Mouse (Mus musculus) bone marrow, adult 2 months (tissue): ENCODE data around the gene Casq2. TPM values are rescaled to one million over a fixed set of nuclear protein-coding genes. Genes with fewer than 3 reads are reported as not detected.

Experiments
- H3K27ac ChIP-seq: fragments of 200-500 bp; 2 replicates; pipeline ENCODE4 v1.5.1; 2012; ENCODE audit warnings: low read depth, mild to moderate bottlenecking, control low read depth, inconsistent platforms, low read length; ENCODE audit not compliant: control insufficient read depth, poor library complexity, insufficient read depth
- H3K4me1 ChIP-seq: fragments of 200-500 bp; 2 replicates; pipeline ENCODE4 v1.6.1; 2011; ENCODE audit warnings: low read length; ENCODE audit not compliant: control insufficient read depth, insufficient read depth
- H3K4me3 ChIP-seq: fragments of 200-500 bp; replicated peaks from 2 replicates; pipeline ENCODE3; 2011; ENCODE audit warnings: mild to moderate bottlenecking, low read depth, low read length, control low read depth; ENCODE audit not compliant: control insufficient read depth
- CTCF ChIP-seq: fragments of 200-500 bp; IDR thresholded peaks from 2 replicates; pipeline ENCODE4 v1.5.1; 2011; ENCODE audit warnings: low read length, control low read depth; ENCODE audit not compliant: control insufficient read depth, insufficient read depth
- POLR2A ChIP-seq: fragments of 200-500 bp; IDR thresholded peaks from 2 replicates; pipeline ENCODE4 v1.6.1; 2011; ENCODE audit warnings: low read depth, mild to moderate bottlenecking, control low read depth, low read length, borderline replicate concordance; ENCODE audit not compliant: control insufficient read depth
- WGBS: fragments of 180-500 bp; shearing (Covaris S2); methylation state at CpG from one replicate; pipeline ENCODE4 v1.1.7; 2018; 5-methylcytosine and 5-hydroxymethylcytosine counted together
- polyA plus RNA-seq: library from polyadenylated mRNA; stranded (reverse); fragments of >200 nt; gene quantifications from 2 replicates; pipeline ENCODE4 v1.2.4, GENCODE M21; 2011; ENCODE audit warnings: low replicate concordance; ENCODE audit not compliant: missing spikeins, insufficient read depth, insufficient read length

Casq2 gene
- polyA plus RNA-seq, 1 experiment, result not detected

GRCm38 (mm10) chr3:102190642-102191041 is 104.4 kb downstream of the Casq2 start:
- Histone ChIP-seq H3K4me1 (no peaks in the 10 kb centered on the region), H3K4me3 (no peak overlapping the region), H3K27ac (no peak overlapping the region)
- no peak for TF ChIP-seq POLR2A
- no peak for TF ChIP-seq CTCF

- TF ChIP-seq CTCF, result no peak
- no peak for TF ChIP-seq POLR2A
- no peak overlapping the region for H3K4me3 ChIP-seq
- 85% methylated on average over 3 of the region's 3 CpGs for WGBS
- H3K4me1 ChIP-seq, result no peaks in the 10 kb centered on the region
- H3K27ac ChIP-seq, result no peak overlapping the region
Observed at GRCm38 (mm10) chr3:102191575-102191974, 105.4 kb downstream of the Casq2 start.

- Histone ChIP-seq H3K4me1 (no peaks in the 10 kb centered on the region), H3K4me3 (no peak overlapping the region), H3K27ac (no peak overlapping the region)
- WGBS, result 75% methylated on average over 2 of the region's 2 CpGs
- TF ChIP-seq CTCF (no peak), POLR2A (no peak)
Observed at GRCm38 (mm10) chr3:102192621-102193020, 106.4 kb downstream of the Casq2 start.

- no peak overlapping the region for H3K4me3 ChIP-seq
- TF ChIP-seq CTCF (no peak), POLR2A (no peak)
- WGBS, result 24% methylated on average over 20 of the region's 20 CpGs
- H3K27ac ChIP-seq, result no peak overlapping the region
- H3K4me1 ChIP-seq, result no peaks in the 10 kb centered on the region
Observed at GRCm38 (mm10) chr3:102193488-102194290, 107.5 kb downstream of the Casq2 start.

GRCm38 (mm10) chr3:102194291-102195051 is 108.3 kb downstream of the Casq2 start:
- H3K4me3 ChIP-seq, result no peak overlapping the region
- 16% methylated on average over 11 of the region's 11 CpGs for WGBS
- TF ChIP-seq CTCF, result no peak
- TF ChIP-seq POLR2A, result no peak
- H3K27ac ChIP-seq, result no peak overlapping the region
- no peaks in the 10 kb centered on the region for H3K4me1 ChIP-seq

- Histone ChIP-seq H3K4me3 (no peak overlapping the region), H3K4me1 (no peaks in the 10 kb centered on the region), H3K27ac (no peak overlapping the region)
- TF ChIP-seq POLR2A (no peak), CTCF (no peak)
- 62% methylated on average over 2 of the region's 2 CpGs for WGBS
Observed at GRCm38 (mm10) chr3:102195762-102196161, 109.5 kb downstream of the Casq2 start.

Other genes starting within 250 kb of the Casq2 start
- not detected in 2 replicates for gene Mab21l3, start 237.5 kb upstream of the Casq2 start, polyA plus RNA-seq
- 8.2 and 19.1 TPM in 2 replicates for gene Slc22a15, start 162.0 kb upstream of the Casq2 start, polyA plus RNA-seq
- not detected in 2 replicates for gene Nhlh2, start 76.3 kb upstream of the Casq2 start, polyA plus RNA-seq
- 13.4 and 16.1 TPM in 2 replicates for gene Vangl1, start 118.3 kb downstream of the Casq2 start, polyA plus RNA-seq